Mouse (Mus musculus) lung, postnatal 0 days (tissue): ENCODE measurements around the gene Klra2.

Experiments
- CTCF ChIP-seq: IDR thresholded peaks from 2 replicates; pipeline ENCODE4 v1.5.1; 2016; ENCODE audit warnings: antibody characterized with exemption, mild to moderate bottlenecking
- EP300 ChIP-seq: IDR thresholded peaks from 2 replicates; pipeline ENCODE4 v1.6.1; 2016; ENCODE audit warnings: antibody characterized with exemption, mild to moderate bottlenecking, control low read depth

DNA sequence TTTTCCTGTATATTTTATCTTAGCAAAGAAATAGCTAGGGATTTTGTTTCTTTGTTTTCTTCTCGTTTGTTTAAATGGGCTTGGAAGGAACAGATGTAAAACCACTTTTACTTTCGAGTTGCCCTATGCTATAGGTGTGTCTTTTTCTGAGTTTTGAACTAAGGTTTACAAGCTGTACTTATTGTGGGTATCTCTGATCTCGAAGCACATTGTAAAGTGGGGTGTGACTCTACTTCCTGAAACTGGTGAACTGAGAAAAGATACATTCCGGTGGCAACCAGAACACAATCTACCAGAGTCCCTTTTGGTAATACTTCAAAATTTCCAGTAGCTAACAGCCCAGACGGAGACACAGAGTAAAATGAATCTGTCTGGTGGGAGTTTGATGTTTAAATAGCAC, 46.8 kb upstream of the Klra2 start:
- TF ChIP-seq CTCF (no peak), EP300 (no peak)
